Mouse (Mus musculus): ENCODE results near the gene Nmral1. TPM values are rescaled to one million over a fixed set of nuclear protein-coding genes. Genes with fewer than 3 reads are reported as not detected.

Gene Nmral1
- polyA plus RNA-seq, 2 experiments = 70.9 to 71.5 TPM

GRCm38 (mm10) chr16:4674091-4674490 is 45.1 kb downstream of the Nmral1 start:
- H3K4me1 ChIP-seq (ENCODE audit: control insufficient read depth, insufficient read depth, low read length) = peaks cover 7% of the 10 kb centered on the region
- no peak overlapping the region for H3K4me2 ChIP-seq (replicated peaks; ENCODE audit: low read depth, low read length, severe bottlenecking)
- peaks cover 42% of the 10 kb centered on the region for H3K36me3 ChIP-seq (ENCODE audit: control insufficient read depth, insufficient read depth, low read length)
- no peak overlapping the region for H3K27ac ChIP-seq (replicated peaks; ENCODE audit: low read depth, low read length)
- WGBS = 89% methylated on average over 4 of the region's 4 CpGs
- H3K9ac ChIP-seq (ENCODE audit: low read depth, low read length, severe bottlenecking) = no peak overlapping the region
- no peak overlapping the region for H3K4me3 ChIP-seq (replicated peaks; ENCODE audit: low read length)
- DNase-seq (ENCODE audit: low spot score) (no peak), ATAC-seq (ENCODE audit: low FRiP score, low read depth) (no peak)
- no peaks in the 10 kb centered on the region for H3K27me3 ChIP-seq (ENCODE audit: control insufficient read depth, insufficient read depth, low read length)
- TF ChIP-seq POLR2A (IDR thresholded peaks at IDR 0.05; ENCODE audit: borderline replicate concordance, extremely low read depth, insufficient read depth, insufficient read length) = no peak
- H3K9me3 ChIP-seq (ENCODE audit: control insufficient read depth, low read length) = no peaks in the 10 kb centered on the region

GRCm38 (mm10) chr16:4670317-4670716 is 48.8 kb downstream of the Nmral1 start:
- no peaks in the 10 kb centered on the region for H3K9me3 ChIP-seq (ENCODE audit: control insufficient read depth, low read length)
- no peak overlapping the region for H3K4me2 ChIP-seq (replicated peaks; ENCODE audit: low read depth, low read length, severe bottlenecking)
- no peak overlapping the region for H3K9ac ChIP-seq (ENCODE audit: low read depth, low read length, severe bottlenecking)
- no peak for TF ChIP-seq POLR2A (IDR thresholded peaks at IDR 0.05; ENCODE audit: borderline replicate concordance, extremely low read depth, insufficient read depth, insufficient read length)
- H3K4me3 ChIP-seq (replicated peaks; ENCODE audit: low read length) = no peak overlapping the region
- ATAC-seq (ENCODE audit: low FRiP score, low read depth) (no peak), DNase-seq (ENCODE audit: low spot score) (no peak)
- H3K27ac ChIP-seq (replicated peaks; ENCODE audit: low read depth, low read length) = no peak overlapping the region
- peaks cover 47% of the 10 kb centered on the region for H3K36me3 ChIP-seq (ENCODE audit: control insufficient read depth, insufficient read depth, low read length)
- no peaks in the 10 kb centered on the region for H3K27me3 ChIP-seq (ENCODE audit: control insufficient read depth, insufficient read depth, low read length)
- WGBS = 72% methylated on average over 5 of the region's 5 CpGs
- no peaks in the 10 kb centered on the region for H3K4me1 ChIP-seq (ENCODE audit: control insufficient read depth, insufficient read depth, low read length)

GRCm38 (mm10) chr16:4667190-4667808 is 51.9 kb downstream of the Nmral1 start:
- H3K4me2 ChIP-seq (replicated peaks; ENCODE audit: low read depth, low read length, severe bottlenecking) = no peak overlapping the region
- no peak overlapping the region for H3K9ac ChIP-seq (ENCODE audit: low read depth, low read length, severe bottlenecking)
- peak; percentile 92 for ATAC-seq (ENCODE audit: low FRiP score, low read depth)
- no peaks in the 10 kb centered on the region for H3K27me3 ChIP-seq (ENCODE audit: control insufficient read depth, insufficient read depth, low read length)
- WGBS = 23% methylated on average over 3 of the region's 3 CpGs
- TF ChIP-seq POLR2A (IDR thresholded peaks at IDR 0.05; ENCODE audit: borderline replicate concordance, extremely low read depth, insufficient read depth, insufficient read length) = no peak
- peaks cover 39% of the 10 kb centered on the region for H3K36me3 ChIP-seq (ENCODE audit: control insufficient read depth, insufficient read depth, low read length)
- DNase-seq (ENCODE audit: low spot score) = peak; percentile 97
- H3K4me3 ChIP-seq (replicated peaks; ENCODE audit: low read length) = no peak overlapping the region
- no peaks in the 10 kb centered on the region for H3K9me3 ChIP-seq (ENCODE audit: control insufficient read depth, low read length)
- no peaks in the 10 kb centered on the region for H3K4me1 ChIP-seq (ENCODE audit: control insufficient read depth, insufficient read depth, low read length)
- no peak overlapping the region for H3K27ac ChIP-seq (replicated peaks; ENCODE audit: low read depth, low read length)

GRCm38 (mm10) chr16:4665726-4666125 is 53.4 kb downstream of the Nmral1 start:
- H3K36me3 ChIP-seq (ENCODE audit: control insufficient read depth, insufficient read depth, low read length) = peaks cover 39% of the 10 kb centered on the region
- ATAC-seq (ENCODE audit: low FRiP score, low read depth) = no peak
- H3K4me1 ChIP-seq (ENCODE audit: control insufficient read depth, insufficient read depth, low read length) = no peaks in the 10 kb centered on the region
- H3K4me3 ChIP-seq (replicated peaks; ENCODE audit: low read length) = no peak overlapping the region
- H3K9me3 ChIP-seq (ENCODE audit: control insufficient read depth, low read length) = no peaks in the 10 kb centered on the region
- no peak for TF ChIP-seq POLR2A (IDR thresholded peaks at IDR 0.05; ENCODE audit: borderline replicate concordance, extremely low read depth, insufficient read depth, insufficient read length)
- no peak overlapping the region for H3K4me2 ChIP-seq (replicated peaks; ENCODE audit: low read depth, low read length, severe bottlenecking)
- no peak overlapping the region for H3K9ac ChIP-seq (ENCODE audit: low read depth, low read length, severe bottlenecking)
- 85% methylated on average over 2 of the region's 2 CpGs for WGBS
- no peak for DNase-seq (ENCODE audit: low spot score)
- no peaks in the 10 kb centered on the region for H3K27me3 ChIP-seq (ENCODE audit: control insufficient read depth, insufficient read depth, low read length)
- no peak overlapping the region for H3K27ac ChIP-seq (replicated peaks; ENCODE audit: low read depth, low read length)

- TF ChIP-seq POLR2A (IDR thresholded peaks at IDR 0.05; ENCODE audit: borderline replicate concordance, extremely low read depth, insufficient read depth, insufficient read length) = no peak
- Histone ChIP-seq H3K9ac (ENCODE audit: low read depth, low read length, severe bottlenecking) (no peak overlapping the region), H3K36me3 (ENCODE audit: control insufficient read depth, insufficient read depth, low read length) (peaks cover 27% of the 10 kb centered on the region), H3K27me3 (ENCODE audit: control insufficient read depth, insufficient read depth, low read length) (no peaks in the 10 kb centered on the region), H3K4me2 (replicated peaks; ENCODE audit: low read depth, low read length, severe bottlenecking) (no peak overlapping the region), H3K27ac (replicated peaks; ENCODE audit: low read depth, low read length) (no peak overlapping the region), H3K4me1 (ENCODE audit: control insufficient read depth, insufficient read depth, low read length) (peaks cover 9% of the 10 kb centered on the region), H3K9me3 (ENCODE audit: control insufficient read depth, low read length) (no peaks in the 10 kb centered on the region), H3K4me3 (replicated peaks; ENCODE audit: low read length) (no peak overlapping the region)
- no peak for ATAC-seq (ENCODE audit: low FRiP score, low read depth)
- DNase-seq (ENCODE audit: low spot score) = no peak
- WGBS = 89% methylated on average over 2 of the region's 2 CpGs
Measured at GRCm38 (mm10) chr16:4663806-4664205, 55.4 kb downstream of the Nmral1 start.
